Mouse (Mus musculus) CD8-positive naive resting alpha-beta T cell, adult 2 months (primary cell): ENCODE measurements around the gene Mtss1l.

ENCODE experiments used
- DNase-seq, 2 experiments: peaks; one replicate each; pipeline ENCODE4 v3.0.0; 2022; ENCODE audit warnings: low read depth in 2 of 2, low spot score in 2 of 2

The Mtss1l gene

GRCm38 (mm10) chr8:110705391-110706287 lies 15.6 kb upstream of the Mtss1l start:
- no peak for DNase-seq

- no peak for DNase-seq
These were observed 14.9 kb upstream of the Mtss1l start for GRCm38 (mm10) chr8:110706288-110706870.

GRCm38 (mm10) chr8:110708429-110708828 lies 12.8 kb upstream of the Mtss1l start:
- DNase-seq, result no peak

- no peak for DNase-seq
These were observed 10.7 kb upstream of the Mtss1l start for GRCm38 (mm10) chr8:110710593-110710992.

- no peak for DNase-seq
These were observed 9.9 kb upstream of the Mtss1l start for GRCm38 (mm10) chr8:110711271-110711934.

- DNase-seq, result no peak
These were observed 8.2 kb upstream of the Mtss1l start for GRCm38 (mm10) chr8:110713073-110713472.

- no peak for DNase-seq
These were observed 6.3 kb upstream of the Mtss1l start for GRCm38 (mm10) chr8:110714827-110715519.

- DNase-seq, result no peak
These were observed 5.2 kb upstream of the Mtss1l start for GRCm38 (mm10) chr8:110716075-110716474.

- DNase-seq, result no peak
These were observed 4.1 kb upstream of the Mtss1l start for GRCm38 (mm10) chr8:110717131-110717530.

GRCm38 (mm10) chr8:110718209-110718968 lies 2.9 kb upstream of the Mtss1l start:
- DNase-seq, result no peak

- no peak for DNase-seq
These were observed 2.2 kb upstream of the Mtss1l start for GRCm38 (mm10) chr8:110718969-110719670.

- DNase-seq, result no peak
These were observed 1.2 kb upstream of the Mtss1l start for GRCm38 (mm10) chr8:110719898-110720653.

- DNase-seq, result no peak
These were observed 534 bp downstream of the Mtss1l start for GRCm38 (mm10) chr8:110721606-110722413.

GRCm38 (mm10) chr8:110722414-110723011 lies 1.2 kb downstream of the Mtss1l start:
- DNase-seq, result no peak

GRCm38 (mm10) chr8:110724493-110724892 lies 3.2 kb downstream of the Mtss1l start:
- DNase-seq, result no peak

- no peak for DNase-seq
These were observed 4.0 kb downstream of the Mtss1l start for GRCm38 (mm10) chr8:110725084-110725838.

- peak; percentile 16 to 17 for DNase-seq
These were observed 5.6 kb downstream of the Mtss1l start for GRCm38 (mm10) chr8:110726893-110727292.
